ENCODE assay signal across 12 mouse cellular contexts in genomic region chr4:105743036-105743435, GRCm38 (mm10). TPM values are rescaled to one million over a fixed set of nuclear protein-coding genes. Genes with fewer than 3 reads are reported as not detected.
"Had no signal": no experiment of that assay in that cellular context is flagged by ENCODE, and none has a peak within 500 bp of the region (broad histone marks: within the 10 kb centered on the region; RNA-seq: fewer than 3 reads in every experiment).

No protein-coding gene starts in this region.

RNA-seq across cellular contexts. Expression of gene Gm12728, which starts 46.6 kb away (rescaled TPM):
- total RNA-seq: neutrophil, adult 5-6 weeks had no signal
- polyA plus RNA-seq: neural tube, embryonic 13.5 days; neural tube, embryonic 14.5 days; neural tube, embryonic 15.5 days; small intestine, adult 2 months; spleen, adult 2 months; stomach, embryonic 14.5 days; stomach, embryonic 16.5 days; testis, adult 2 months; thymus, adult 2 months; thymus, postnatal 0 days; urinary bladder, adult 2 months had no signal
